Mouse (Mus musculus) lung, embryonic 15.5 days (tissue): ENCODE results near the gene Plod3. TPM values are rescaled to one million over a fixed set of nuclear protein-coding genes. Genes with fewer than 3 reads are reported as not detected.

Experiments
- ATAC-seq: fragments of 200-750 bp; cut with Nextera tagmentation; 2 replicates; pipeline ENCODE4 v1.8.0; 2017; ENCODE audit warnings: moderate number of reproducible peaks, borderline replicate concordance; ENCODE audit not compliant: low FRiP score, low TSS enrichment; ENCODE audit errors: extremely low read depth
- H3K27ac ChIP-seq: fragments of 300-500 bp; sonication (generic); 2 replicates; pipeline ENCODE4 v1.5.1; 2015; ENCODE audit warnings: moderate library complexity, mild to moderate bottlenecking, inconsistent platforms
- H3K27me3 ChIP-seq: fragments of 300-500 bp; sonication (generic); 2 replicates; pipeline ENCODE4 v1.6.1; 2015; ENCODE audit warnings: inconsistent platforms
- H3K36me3 ChIP-seq: fragments of 300-500 bp; sonication (generic); 2 replicates; pipeline ENCODE4 v1.6.1; 2015; ENCODE audit warnings: inconsistent platforms
- H3K4me1 ChIP-seq: fragments of 300-500 bp; sonication (generic); 2 replicates; pipeline ENCODE4 v1.6.1; 2015; ENCODE audit warnings: inconsistent platforms
- H3K4me2 ChIP-seq: fragments of 300-500 bp; sonication (generic); 2 replicates; pipeline ENCODE4 v1.6.1; 2015; ENCODE audit warnings: inconsistent platforms, mild to moderate bottlenecking, moderate library complexity
- H3K4me3 ChIP-seq: fragments of 300-500 bp; sonication (generic); 2 replicates; pipeline ENCODE4 v1.5.1; 2015; ENCODE audit warnings: mild to moderate bottlenecking, inconsistent platforms
- H3K9ac ChIP-seq: fragments of 300-500 bp; sonication (generic); 2 replicates; pipeline ENCODE4 v1.6.1; 2015; ENCODE audit warnings: inconsistent platforms
- H3K9me3 ChIP-seq: fragments of 300-500 bp; sonication (generic); 2 replicates; pipeline ENCODE4 v1.6.1; 2016; ENCODE audit warnings: inconsistent platforms
- WGBS: fragments of 180-500 bp; shearing (Covaris S2); methylation state at CpG from one replicate; pipeline ENCODE4 v1.1.7; 2015; 5-methylcytosine and 5-hydroxymethylcytosine counted together
- polyA plus RNA-seq: library from polyadenylated mRNA; unstranded; fragments of >200 nt; fragmentation: Nextera tagmentation; extraction: Ambion mirVana; gene quantifications from 2 replicates; pipeline ENCODE4 v1.2.1, GENCODE M21; 2015

Gene Plod3
- polyA plus RNA-seq, 1 experiment from 2014 or later = 55.9 TPM

- Histone ChIP-seq H3K27ac (peak overlapping the region; percentile 94), H3K27me3 (no peaks in the 10 kb centered on the region), H3K9ac (peak overlapping the region; percentile 87), H3K36me3 (peaks cover 34% of the 10 kb centered on the region), H3K4me3 (peak overlapping the region; percentile 77), H3K4me1 (peaks cover 15% of the 10 kb centered on the region), H3K4me2 (peak overlapping the region; percentile 87), H3K9me3 (no peaks in the 10 kb centered on the region)
- peak; percentile 67 for ATAC-seq
- under 1% methylated on average over 66 of the region's 67 CpGs for WGBS
Observed at GRCm38 (mm10) chr5:136987138-136987933, 517 bp downstream of the Plod3 start.

GRCm38 (mm10) chr5:136987934-136988271, 1.1 kb downstream of the Plod3 start, which contains the start of gene Znhit1:
Znhit1 (minus strand) TSS chr5:136988021.
- Histone ChIP-seq H3K4me2 (peak within 1 kb of the TSS; percentile 87), H3K27ac (peak within 1 kb of the TSS; percentile 94), H3K9ac (peak within 1 kb of the TSS; percentile 87), H3K4me3 (peak within 1 kb of the TSS; percentile 77), H3K9me3 (no peaks in the 10 kb centered on the region), H3K36me3 (peaks cover 39% of the 10 kb centered on the region), H3K4me1 (peaks cover 15% of the 10 kb centered on the region), H3K27me3 (no peaks in the 10 kb centered on the region)
- WGBS = 2% methylated on average over 12 of the region's 12 CpGs
- ATAC-seq = no peak

GRCm38 (mm10) chr5:136988420-136988819, 1.6 kb downstream of the Plod3 start:
- no peaks in the 10 kb centered on the region for H3K27me3 ChIP-seq
- H3K27ac ChIP-seq = peak overlapping the region; percentile 94; the same call in 1 of the 2 replicates
- peak overlapping the region; percentile 87; the same call in 1 of the 2 replicates for H3K9ac ChIP-seq
- 37% methylated on average over 7 of the region's 7 CpGs for WGBS
- peaks cover 15% of the 10 kb centered on the region for H3K4me1 ChIP-seq
- H3K9me3 ChIP-seq = no peaks in the 10 kb centered on the region
- H3K36me3 ChIP-seq = peaks cover 44% of the 10 kb centered on the region
- peak overlapping the region; percentile 77 for H3K4me3 ChIP-seq
- ATAC-seq = no peak
- peak overlapping the region; percentile 87 for H3K4me2 ChIP-seq

- Histone ChIP-seq H3K9me3 (no peaks in the 10 kb centered on the region), H3K4me3 (no peak overlapping the region), H3K4me2 (no peak overlapping the region), H3K27me3 (no peaks in the 10 kb centered on the region), H3K27ac (no peak overlapping the region), H3K9ac (no peak overlapping the region), H3K36me3 (peaks cover 56% of the 10 kb centered on the region), H3K4me1 (peaks cover 15% of the 10 kb centered on the region)
- WGBS = 92% methylated on average over 6 of the region's 6 CpGs
- no peak for ATAC-seq
Observed at GRCm38 (mm10) chr5:136989801-136990200, 3.0 kb downstream of the Plod3 start.

- Histone ChIP-seq H3K27ac (no peak overlapping the region), H3K36me3 (peaks cover 13% of the 10 kb centered on the region), H3K9ac (no peak overlapping the region), H3K27me3 (no peaks in the 10 kb centered on the region), H3K4me1 (peaks cover 18% of the 10 kb centered on the region), H3K4me2 (no peak overlapping the region), H3K9me3 (no peaks in the 10 kb centered on the region), H3K4me3 (no peak overlapping the region)
- WGBS = 52% methylated on average over 5 of the region's 5 CpGs
- ATAC-seq = no peak
Observed at GRCm38 (mm10) chr5:136999449-136999848, 12.6 kb downstream of the Plod3 start.

GRCm38 (mm10) chr5:137000612-137001011, 13.8 kb downstream of the Plod3 start:
- Histone ChIP-seq H3K27me3 (no peaks in the 10 kb centered on the region), H3K4me2 (no peak overlapping the region), H3K27ac (no peak overlapping the region), H3K36me3 (peaks cover 1% of the 10 kb centered on the region; the same call in 1 of the 2 replicates), H3K4me3 (no peak overlapping the region), H3K4me1 (peaks cover 18% of the 10 kb centered on the region), H3K9me3 (no peaks in the 10 kb centered on the region), H3K9ac (no peak overlapping the region)
- ATAC-seq = no peak
- WGBS = 72% methylated on average over 2 of the region's 2 CpGs

GRCm38 (mm10) chr5:137007276-137007675, 20.5 kb downstream of the Plod3 start:
- ATAC-seq = no peak

GRCm38 (mm10) chr5:137009988-137010387, 23.2 kb downstream of the Plod3 start:
- H3K4me2 ChIP-seq = no peak overlapping the region
- no peak overlapping the region for H3K4me3 ChIP-seq
- 32% methylated on average over 3 of the region's 3 CpGs for WGBS
- H3K27me3 ChIP-seq = no peaks in the 10 kb centered on the region
- ATAC-seq = no peak
- 0 out of 2 replicates have a peak, but pooled peaks cover 3% of the 10 kb centered on the region for H3K4me1 ChIP-seq
- H3K36me3 ChIP-seq = no peaks in the 10 kb centered on the region
- no peaks in the 10 kb centered on the region for H3K9me3 ChIP-seq
- no peak overlapping the region for H3K27ac ChIP-seq
- H3K9ac ChIP-seq = no peak overlapping the region

More at GRCm38 (mm10) chr5:137007276-137007675, 20.5 kb downstream of the Plod3 start:
- Histone ChIP-seq H3K9me3 (no peaks in the 10 kb centered on the region), H3K4me2 (no peak overlapping the region), H3K27me3 (no peaks in the 10 kb centered on the region), H3K4me3 (no peak overlapping the region), H3K9ac (no peak overlapping the region), H3K36me3 (no peaks in the 10 kb centered on the region), H3K4me1 (0 out of 2 replicates have a peak, but pooled peaks cover 3% of the 10 kb centered on the region), H3K27ac (no peak overlapping the region)
- 23% methylated on average over 8 of the region's 8 CpGs for WGBS

GRCm38 (mm10) chr5:137012401-137012950, 25.7 kb downstream of the Plod3 start:
- no peak overlapping the region for H3K4me2 ChIP-seq
- no peak overlapping the region for H3K9ac ChIP-seq
- no peak overlapping the region for H3K27ac ChIP-seq
- H3K9me3 ChIP-seq = no peaks in the 10 kb centered on the region
- no peak overlapping the region for H3K4me3 ChIP-seq
- H3K27me3 ChIP-seq = no peaks in the 10 kb centered on the region
- WGBS = 70% methylated on average over 15 of the region's 15 CpGs
- no peaks in the 10 kb centered on the region for H3K36me3 ChIP-seq
- no peak for ATAC-seq
- no peaks in the 10 kb centered on the region for H3K4me1 ChIP-seq

- Histone ChIP-seq H3K9me3 (no peaks in the 10 kb centered on the region), H3K4me1 (no peaks in the 10 kb centered on the region), H3K27me3 (no peaks in the 10 kb centered on the region; the same call in 1 of the 2 replicates), H3K4me3 (no peak overlapping the region), H3K4me2 (no peak overlapping the region), H3K9ac (no peak overlapping the region), H3K36me3 (no peaks in the 10 kb centered on the region), H3K27ac (no peak overlapping the region)
- ATAC-seq = no peak
- WGBS = 77% methylated on average over 3 of the region's 3 CpGs
Observed at GRCm38 (mm10) chr5:137015913-137016312, 29.1 kb downstream of the Plod3 start.

GRCm38 (mm10) chr5:137024318-137024717, 37.5 kb downstream of the Plod3 start:
- H3K9ac ChIP-seq = no peak overlapping the region
- peaks cover 1% of the 10 kb centered on the region; the same call in 1 of the 2 replicates for H3K4me1 ChIP-seq
- H3K27me3 ChIP-seq = peaks cover 55% of the 10 kb centered on the region
- no peak for ATAC-seq
- WGBS = 46% methylated on average over 3 of the region's 3 CpGs
- H3K27ac ChIP-seq = no peak overlapping the region
- no peak overlapping the region for H3K4me3 ChIP-seq
- H3K9me3 ChIP-seq = no peaks in the 10 kb centered on the region
- no peak overlapping the region for H3K4me2 ChIP-seq
- no peaks in the 10 kb centered on the region for H3K36me3 ChIP-seq

- under 1% methylated on average over 23 of the region's 23 CpGs for WGBS
- H3K36me3 ChIP-seq = no peaks in the 10 kb centered on the region
- peak overlapping the region; percentile 25; the same call in 1 of the 2 replicates for H3K4me2 ChIP-seq
Observed at GRCm38 (mm10) chr5:137025132-137025531, 38.3 kb downstream of the Plod3 start.

More at GRCm38 (mm10) chr5:137025132-137025531, 38.3 kb downstream of the Plod3 start:
- Histone ChIP-seq H3K27ac (no peak overlapping the region), H3K4me1 (peaks cover 8% of the 10 kb centered on the region), H3K4me3 (no peak overlapping the region), H3K27me3 (peaks cover 63% of the 10 kb centered on the region), H3K9me3 (no peaks in the 10 kb centered on the region), H3K9ac (no peak overlapping the region)
- no peak for ATAC-seq
